Mouse (Mus musculus) heart, postnatal 0 days (tissue): Measurements from ENCODE around the gene Eln. TPM values are rescaled to one million over a fixed set of nuclear protein-coding genes. Genes with fewer than 3 reads are reported as not detected.
A peak's percentile ranks its signal among the peaks of the same experiment; 100 is the strongest.

ENCODE experiments used
- ATAC-seq: fragments of 200-750 bp; cut with Nextera tagmentation; 2 replicates; pipeline ENCODE4 v1.8.0; 2017; ENCODE audit warnings: low read depth, moderate number of reproducible peaks, moderate library complexity; ENCODE audit not compliant: insufficient read depth
- DNase-seq: peaks from one replicate; pipeline ENCODE4 v3.0.0-alpha.2; 2016; ENCODE audit warnings: low spot score
- H3K27ac ChIP-seq: fragments of 300-500 bp; sonication (generic); 2 replicates; pipeline ENCODE4 v1.5.1; 2014; ENCODE audit warnings: low read depth, mild to moderate bottlenecking
- H3K27me3 ChIP-seq: fragments of 300-500 bp; sonication (generic); 2 replicates; pipeline ENCODE4 v1.6.1; 2014; ENCODE audit warnings: low read length, mixed read lengths; ENCODE audit not compliant: control insufficient read depth, insufficient read depth
- H3K36me3 ChIP-seq: fragments of 300-500 bp; sonication (generic); replicated peaks from 2 replicates; pipeline ENCODE4 v1.6.1; 2014; ENCODE audit warnings: low read length, mixed read lengths; ENCODE audit not compliant: control insufficient read depth, insufficient read depth
- H3K4me1 ChIP-seq: fragments of 300-500 bp; sonication (generic); 2 replicates; pipeline ENCODE4 v1.6.1; 2014; ENCODE audit warnings: antibody characterized with exemption; ENCODE audit not compliant: control insufficient read depth, insufficient read depth
- H3K4me2 ChIP-seq: fragments of 300-500 bp; sonication (generic); 2 replicates; pipeline ENCODE4 v1.6.1; 2014; ENCODE audit warnings: low read depth, mild to moderate bottlenecking, low read length, moderate library complexity
- H3K4me3 ChIP-seq: fragments of 300-500 bp; sonication (generic); 2 replicates; pipeline ENCODE4 v1.5.1; 2014; ENCODE audit warnings: low read depth, low read length
- H3K9ac ChIP-seq: fragments of 300-500 bp; sonication (generic); replicated peaks from 2 replicates; pipeline ENCODE4 v1.6.1; 2014; ENCODE audit warnings: low read depth, low read length, mixed read lengths
- H3K9me3 ChIP-seq: fragments of 300-500 bp; sonication (generic); replicated peaks from 2 replicates; pipeline ENCODE4 v1.6.1; 2016; ENCODE audit warnings: low read length; ENCODE audit not compliant: control insufficient read depth
- CTCF ChIP-seq: IDR thresholded peaks from 2 replicates; pipeline ENCODE4 v1.5.1; 2016; ENCODE audit warnings: antibody characterized with exemption, control low read depth, low read depth
- EP300 ChIP-seq: IDR thresholded peaks from 2 replicates; pipeline ENCODE4 v1.6.1; 2016; ENCODE audit warnings: antibody characterized with exemption, low read depth
- WGBS: fragments of 180-500 bp; shearing (Covaris S2); extraction: QIAGEN DNeasy Blood & Tissue Kit; methylation state at CpG from one replicate; pipeline ENCODE4 v1.1.7; 2014; 5-methylcytosine and 5-hydroxymethylcytosine counted together
- polyA plus RNA-seq: library from polyadenylated mRNA; unstranded; fragments of >200 nt; fragmentation: Nextera tagmentation; extraction: Ambion mirVana; gene quantifications from 2 replicates; pipeline ENCODE4 v1.2.1, GENCODE M21; 2015
- total RNA-seq: library from RNA; depleted of rRNA; stranded (reverse); fragments of >200 nt; gene quantifications from 2 replicates; pipeline ENCODE4 v1.2.3, GENCODE M21; 2014; ENCODE audit warnings: low replicate concordance

Eln gene
- total and polyA plus RNA-seq, 2 experiments from 2014 or later, result 313 to 362 TPM

DNA sequence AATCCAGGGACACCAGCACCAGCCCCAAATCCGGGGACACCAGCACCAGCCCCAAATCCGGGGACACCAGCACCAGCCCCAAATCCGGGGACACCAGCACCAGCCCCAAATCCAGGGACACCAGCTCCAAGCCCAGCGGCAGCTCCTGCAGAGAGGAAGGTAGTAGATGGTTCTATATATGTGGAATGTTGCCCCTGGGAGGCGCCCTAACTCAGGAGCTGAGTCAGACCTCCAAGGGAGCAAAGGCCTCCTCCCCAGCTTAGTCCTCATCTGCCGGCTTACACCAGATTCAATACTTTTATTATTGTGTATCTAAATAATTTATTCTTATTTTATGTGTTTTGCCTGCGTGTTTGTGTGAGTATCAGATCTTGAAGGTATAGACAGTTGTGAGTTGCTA lies 36.0 kb downstream of the Eln start:
- no peak overlapping the region for H3K9ac ChIP-seq
- no peak overlapping the region for H3K27ac ChIP-seq
- H3K4me2 ChIP-seq, result no peak overlapping the region
- TF ChIP-seq CTCF, result 0 out of 2 replicates have a peak, but pooled peaks have one; percentile 2
- no peak for TF ChIP-seq EP300
- DNase-seq (no peak), ATAC-seq (no peak)
- 0 out of 2 replicates have a peak, but pooled peaks cover 5% of the 10 kb centered on the region for H3K27me3 ChIP-seq
- no peaks in the 10 kb centered on the region for H3K4me1 ChIP-seq
- H3K9me3 ChIP-seq, result no peaks in the 10 kb centered on the region
- WGBS, result 63% methylated on average over 7 of the region's 7 CpGs
- peaks cover 8% of the 10 kb centered on the region; the same call in 1 of the 2 replicates for H3K36me3 ChIP-seq
- H3K4me3 ChIP-seq, result no peak overlapping the region

DNA sequence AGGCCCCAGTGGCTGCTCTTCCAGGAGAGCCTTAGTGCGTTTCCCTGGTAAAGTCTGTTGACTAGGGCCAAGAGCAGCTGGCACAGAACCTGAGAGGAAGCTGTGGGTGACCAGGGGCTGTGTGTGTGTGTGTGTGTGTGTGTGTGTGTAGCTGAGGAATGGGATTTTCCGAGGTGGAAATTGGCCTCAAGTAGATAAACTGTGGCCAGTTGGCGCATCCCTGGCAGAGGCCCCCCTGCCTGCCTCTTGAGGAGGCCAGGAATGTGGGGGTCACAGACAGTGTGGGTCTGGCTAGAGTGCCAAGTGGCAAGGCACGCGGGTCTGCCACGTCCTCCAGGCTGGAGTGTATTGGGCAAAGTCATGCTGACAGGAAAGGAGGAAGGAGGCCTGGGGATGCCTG lies 37.8 kb downstream of the Eln start:
- H3K4me2 ChIP-seq, result no peak overlapping the region
- H3K4me1 ChIP-seq, result no peaks in the 10 kb centered on the region
- H3K9ac ChIP-seq, result no peak overlapping the region
- DNase-seq (no peak), ATAC-seq (peak; percentile 30; the same call in 1 of the 2 replicates)
- no peak overlapping the region for H3K27ac ChIP-seq
- no peaks in the 10 kb centered on the region for H3K9me3 ChIP-seq
- H3K4me3 ChIP-seq, result no peak overlapping the region
- peaks cover 5% of the 10 kb centered on the region; the same call in 1 of the 2 replicates for H3K36me3 ChIP-seq
- no peak for TF ChIP-seq CTCF
- TF ChIP-seq EP300, result no peak
- H3K27me3 ChIP-seq, result no peaks in the 10 kb centered on the region; the same call in 1 of the 2 replicates
- WGBS, result 30% methylated on average over 6 of the region's 6 CpGs

DNA sequence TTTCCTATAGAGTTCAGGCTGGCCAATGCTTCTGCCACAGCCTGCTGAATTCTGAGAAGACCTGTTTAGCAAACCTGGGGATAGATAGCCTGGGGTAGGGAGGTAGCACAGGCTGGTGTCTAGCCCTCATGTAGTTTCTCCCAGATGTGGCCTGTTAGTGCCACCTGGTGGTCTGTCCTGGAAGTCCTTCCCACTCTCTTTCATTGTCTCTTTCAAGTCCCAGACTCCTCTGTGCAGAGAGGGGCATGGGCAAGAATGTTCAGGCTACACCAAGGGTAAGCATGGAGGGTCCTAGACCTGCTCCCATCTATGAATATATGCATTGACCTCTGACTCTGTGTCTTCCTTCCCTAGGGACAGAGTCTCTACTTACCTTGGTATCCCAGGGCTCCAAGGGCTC lies 43.0 kb downstream of the Eln start:
- TF ChIP-seq CTCF (peak; percentile 85), EP300 (no peak)

DNA sequence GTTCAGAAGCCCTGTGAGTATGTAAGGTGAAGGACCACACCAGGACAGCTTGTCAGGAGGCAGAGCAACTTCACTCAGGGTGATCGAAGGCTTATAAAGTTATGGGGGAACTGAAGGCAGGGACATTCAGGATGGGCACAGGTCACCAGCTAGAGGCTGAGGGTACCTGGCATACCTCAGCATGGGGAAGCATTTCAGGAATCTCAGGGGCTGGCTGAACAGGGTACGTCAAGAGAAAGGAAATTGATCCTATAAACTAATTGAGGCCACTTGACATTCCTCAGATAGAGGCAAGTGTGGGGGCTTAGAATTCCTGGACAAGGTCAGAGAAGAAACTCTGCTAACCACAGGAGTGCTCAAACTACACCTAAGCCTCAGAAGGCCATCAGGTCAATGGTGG lies 51.6 kb downstream of the Eln start:
- ATAC-seq, result no peak
- DNase-seq, result no peak
- no peaks in the 10 kb centered on the region for H3K36me3 ChIP-seq
- H3K4me2 ChIP-seq, result no peak overlapping the region
- no peak overlapping the region for H3K27ac ChIP-seq
- H3K4me3 ChIP-seq, result no peak overlapping the region
- no peak overlapping the region for H3K9ac ChIP-seq
- 25% methylated on average over 2 of the region's 2 CpGs for WGBS
- TF ChIP-seq EP300 (no peak), CTCF (no peak)
- no peaks in the 10 kb centered on the region for H3K9me3 ChIP-seq
- no peaks in the 10 kb centered on the region for H3K27me3 ChIP-seq
- no peaks in the 10 kb centered on the region for H3K4me1 ChIP-seq

More for the DNA sequence above, 43.0 kb downstream of the Eln start:
- H3K4me3 ChIP-seq, result no peak overlapping the region
- peak; percentile 58 for ATAC-seq
- no peaks in the 10 kb centered on the region for H3K4me1 ChIP-seq
- H3K4me2 ChIP-seq, result no peak overlapping the region
- DNase-seq, result peak; percentile 44
- no peaks in the 10 kb centered on the region; the same call in 1 of the 2 replicates for H3K27me3 ChIP-seq
- no peak overlapping the region for H3K27ac ChIP-seq
- no peak overlapping the region for H3K9ac ChIP-seq
- no peaks in the 10 kb centered on the region for H3K9me3 ChIP-seq
- peaks cover 5% of the 10 kb centered on the region; the same call in 1 of the 2 replicates for H3K36me3 ChIP-seq

DNA sequence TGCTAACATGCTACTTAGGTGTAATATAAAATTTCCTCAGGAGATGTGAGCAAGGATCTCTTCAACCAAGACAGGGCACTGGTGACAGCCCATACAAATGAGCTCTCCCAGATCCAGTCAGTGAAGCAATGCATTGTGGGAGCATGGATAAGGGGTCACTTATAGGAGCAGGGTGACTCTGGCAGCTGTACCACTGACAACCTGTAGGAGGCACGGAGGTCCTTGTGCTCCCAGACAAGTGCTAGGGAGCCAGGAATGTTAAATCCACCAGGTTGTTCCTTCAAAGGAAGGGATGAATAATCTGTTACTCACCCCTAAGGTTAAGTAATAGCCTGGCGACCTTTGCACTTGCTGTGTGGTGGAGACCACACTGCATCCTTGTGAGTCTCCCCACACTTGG lies 52.0 kb downstream of the Eln start:
- H3K36me3 ChIP-seq, result no peaks in the 10 kb centered on the region
- H3K4me3 ChIP-seq, result no peak overlapping the region
- H3K9me3 ChIP-seq, result no peaks in the 10 kb centered on the region
- DNase-seq (peak; percentile 17), ATAC-seq (peak; percentile 49; the same call in 1 of the 2 replicates)
- no peak for TF ChIP-seq EP300
- peak; percentile 19; the same call in 1 of the 2 replicates for TF ChIP-seq CTCF
- H3K27ac ChIP-seq, result no peak overlapping the region
- H3K27me3 ChIP-seq, result no peaks in the 10 kb centered on the region
- WGBS, result 21% methylated on average over 2 of the region's 2 CpGs
- H3K4me2 ChIP-seq, result no peak overlapping the region
- H3K4me1 ChIP-seq, result no peaks in the 10 kb centered on the region
- no peak overlapping the region for H3K9ac ChIP-seq

DNA sequence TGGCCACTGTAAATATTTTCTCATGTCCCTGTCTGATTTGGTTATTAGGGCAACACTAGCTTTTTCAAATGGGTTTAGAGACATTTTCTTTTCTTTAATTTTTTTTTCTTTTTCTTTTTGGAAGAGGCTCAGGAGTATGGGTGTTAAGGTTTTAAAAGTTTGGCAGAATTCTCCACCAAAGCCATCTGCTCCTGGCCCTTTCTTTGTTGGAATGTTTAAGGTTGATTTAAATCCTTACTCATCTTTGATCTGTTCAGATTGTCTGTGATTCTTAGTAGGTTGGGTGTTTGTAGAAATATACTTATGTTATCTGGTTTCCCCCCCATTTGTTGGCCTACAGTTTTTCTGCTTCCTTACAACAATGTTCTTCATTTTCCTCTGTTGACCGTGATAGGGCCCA lies 54.4 kb downstream of the Eln start:
- WGBS, result 100% methylated on average over 1 of the region's 1 CpGs
- H3K9ac ChIP-seq, result no peak overlapping the region

More for the DNA sequence above, 54.4 kb downstream of the Eln start:
- H3K27ac ChIP-seq, result no peak overlapping the region
- H3K27me3 ChIP-seq, result no peaks in the 10 kb centered on the region
- H3K4me2 ChIP-seq, result no peak overlapping the region
- no peak for ATAC-seq
- TF ChIP-seq CTCF (no peak), EP300 (no peak)
- H3K4me1 ChIP-seq, result no peaks in the 10 kb centered on the region; the same call in 1 of the 2 replicates
- no peaks in the 10 kb centered on the region for H3K36me3 ChIP-seq
- DNase-seq, result no peak
- H3K4me3 ChIP-seq, result no peak overlapping the region
- no peaks in the 10 kb centered on the region for H3K9me3 ChIP-seq
